Mouse (Mus musculus): Measurements from ENCODE around the gene Ano3.

The Ano3 gene

GRCm38 (mm10) chr2:110806302-110807093 lies 144.2 kb downstream of the Ano3 start:
- no peak for DNase-seq (ENCODE audit: low spot score in 2 of 2)

GRCm38 (mm10) chr2:110795928-110796327 lies 154.8 kb downstream of the Ano3 start:
- no peak for DNase-seq (ENCODE audit: low spot score in 2 of 2)

GRCm38 (mm10) chr2:110795433-110795832 lies 155.3 kb downstream of the Ano3 start:
- DNase-seq (ENCODE audit: low spot score in 2 of 2) = no peak

GRCm38 (mm10) chr2:110787396-110787795 lies 163.3 kb downstream of the Ano3 start:
- DNase-seq (ENCODE audit: low spot score in 2 of 2) = no peak

- no peak for DNase-seq (ENCODE audit: low spot score in 2 of 2)
These were observed 191.3 kb downstream of the Ano3 start for GRCm38 (mm10) chr2:110759434-110759833.

DNA sequence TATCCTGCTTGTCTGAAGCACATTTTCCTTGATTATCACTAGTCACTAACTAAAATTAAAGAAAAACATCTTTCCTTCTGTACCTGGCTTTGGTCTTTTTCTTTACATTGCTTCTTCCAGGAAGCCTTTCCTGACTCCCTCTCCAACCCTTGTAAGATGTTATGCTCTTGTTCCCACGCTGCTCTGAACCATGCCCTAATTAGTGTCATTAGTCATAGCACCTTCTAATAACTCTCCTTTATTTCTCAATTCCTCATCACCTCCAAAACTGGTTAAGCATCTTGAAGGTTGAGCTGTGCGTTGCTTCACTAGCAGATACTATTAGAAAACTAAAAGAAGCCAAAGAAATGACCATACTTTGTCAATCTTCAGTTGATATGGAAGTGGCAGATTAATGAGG lies 193.2 kb downstream of the Ano3 start:
- DNase-seq (ENCODE audit: low spot score in 2 of 2) = no peak

GRCm38 (mm10) chr2:110740493-110740892 lies 210.2 kb downstream of the Ano3 start:
- no peak for DNase-seq (ENCODE audit: low spot score in 2 of 2)

- DNase-seq (ENCODE audit: low spot score in 2 of 2) = no peak
These were observed 210.9 kb downstream of the Ano3 start for GRCm38 (mm10) chr2:110739781-110740180.

GRCm38 (mm10) chr2:110737981-110738380 lies 212.7 kb downstream of the Ano3 start:
- no peak for DNase-seq (ENCODE audit: low spot score in 2 of 2)

DNA sequence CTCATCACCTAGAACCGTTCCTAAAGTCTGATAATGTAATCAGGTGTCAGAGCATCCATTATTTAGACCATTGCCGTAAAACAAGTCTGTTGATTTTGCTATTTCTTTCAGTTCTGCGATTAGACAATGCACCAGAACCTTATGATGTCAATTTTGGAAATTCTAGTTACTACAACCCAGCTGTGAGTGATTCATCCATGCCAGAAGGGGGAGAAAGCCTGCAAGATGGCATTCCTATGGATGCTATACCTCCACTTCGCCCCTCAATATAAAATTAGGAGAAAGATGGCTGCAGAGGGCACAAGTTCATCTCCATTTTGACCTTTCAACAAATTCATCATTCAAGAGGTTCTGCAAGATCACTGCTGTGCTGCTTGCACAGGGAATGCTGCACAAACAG lies 213.5 kb downstream of the Ano3 start:
- DNase-seq (ENCODE audit: low spot score in 2 of 2) = no peak

- no peak for DNase-seq (ENCODE audit: low spot score in 2 of 2)
These were observed 224.6 kb downstream of the Ano3 start for GRCm38 (mm10) chr2:110726106-110726505.

GRCm38 (mm10) chr2:110722208-110722607 lies 228.5 kb downstream of the Ano3 start:
- no peak for DNase-seq (ENCODE audit: low spot score in 2 of 2)

- no peak for DNase-seq (ENCODE audit: low spot score in 2 of 2)
These were observed 229.4 kb downstream of the Ano3 start, which contains the start of gene Muc15 for GRCm38 (mm10) chr2:110721290-110721753. TSS of gene Muc15 (plus strand) at chr2:110721340.

- DNase-seq (ENCODE audit: low spot score in 2 of 2) = no peak
These were observed 231.7 kb downstream of the Ano3 start for GRCm38 (mm10) chr2:110719051-110719450.

- DNase-seq (ENCODE audit: low spot score in 2 of 2) = no peak
These were observed 240.5 kb downstream of the Ano3 start for GRCm38 (mm10) chr2:110710055-110710720.

DNA sequence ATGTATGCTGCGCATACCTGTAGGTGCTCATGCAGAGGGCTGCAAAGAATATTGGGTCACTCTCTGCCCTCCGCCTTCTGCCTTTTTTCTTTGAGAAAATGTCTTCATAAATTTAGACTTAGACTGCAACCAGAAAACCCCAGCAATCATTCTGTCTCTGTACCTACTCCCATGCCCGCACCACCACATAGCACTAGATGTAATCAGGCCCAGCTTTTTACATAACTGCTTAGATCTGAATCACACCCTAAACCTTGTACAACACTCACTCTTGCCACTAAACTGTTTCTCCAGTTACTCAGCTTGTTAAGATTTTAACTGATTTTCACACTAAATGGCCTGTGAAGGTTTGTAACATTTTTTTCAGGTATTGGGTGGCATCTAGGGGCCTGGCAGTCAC lies 241.3 kb downstream of the Ano3 start:
- no peak for DNase-seq (ENCODE audit: low spot score in 2 of 2)

- no peak for DNase-seq (ENCODE audit: low spot score in 2 of 2)
These were observed 279.6 kb downstream of the Ano3 start for GRCm38 (mm10) chr2:110671071-110671624.

GRCm38 (mm10) chr2:110663329-110663728 lies 287.4 kb downstream of the Ano3 start:
- no peak for DNase-seq (ENCODE audit: low spot score in 2 of 2)

- DNase-seq (ENCODE audit: low spot score in 2 of 2) = no peak
These were observed 305.9 kb downstream of the Ano3 start for GRCm38 (mm10) chr2:110644846-110645245.

GRCm38 (mm10) chr2:110644358-110644757 lies 306.4 kb downstream of the Ano3 start:
- DNase-seq (ENCODE audit: low spot score in 2 of 2) = no peak
